Mouse (Mus musculus) thymus, postnatal 10 days (tissue): ENCODE results near the gene Tmem38b.

Source experiments
- DNase-seq, 2 experiments: peaks; one replicate each; pipeline ENCODE4 v3.0.0; 2021; ENCODE audit warnings: low spot score in 2 of 2

Tmem38b gene

GRCm38 (mm10) chr4:53884351-53885245 lies 58.8 kb downstream of the Tmem38b start:
- DNase-seq = no peak

GRCm38 (mm10) chr4:53886342-53887088 lies 60.7 kb downstream of the Tmem38b start:
- no peak for DNase-seq

- DNase-seq = no peak
Observed at GRCm38 (mm10) chr4:53895335-53895734, 69.5 kb downstream of the Tmem38b start.

GRCm38 (mm10) chr4:53896150-53896833 lies 70.4 kb downstream of the Tmem38b start:
- DNase-seq = no peak

- no peak for DNase-seq
Observed at GRCm38 (mm10) chr4:53900386-53900971, 74.6 kb downstream of the Tmem38b start.

GRCm38 (mm10) chr4:53904335-53904734 lies 78.5 kb downstream of the Tmem38b start:
- DNase-seq = no peak

- no peak for DNase-seq
Observed at GRCm38 (mm10) chr4:53905537-53905936, 79.7 kb downstream of the Tmem38b start.

- no peak for DNase-seq
Observed at GRCm38 (mm10) chr4:53907071-53907470, 81.2 kb downstream of the Tmem38b start.
